Mouse (Mus musculus): ENCODE results near the gene Anp32e. TPM values are rescaled to one million over a fixed set of nuclear protein-coding genes. Genes with fewer than 3 reads are reported as not detected.
A peak's percentile ranks its signal among the peaks of the same experiment; 100 is the strongest.

The Anp32e gene
- polyA plus RNA-seq, 1 experiment from 2014 or later, result 164 TPM

DNA sequence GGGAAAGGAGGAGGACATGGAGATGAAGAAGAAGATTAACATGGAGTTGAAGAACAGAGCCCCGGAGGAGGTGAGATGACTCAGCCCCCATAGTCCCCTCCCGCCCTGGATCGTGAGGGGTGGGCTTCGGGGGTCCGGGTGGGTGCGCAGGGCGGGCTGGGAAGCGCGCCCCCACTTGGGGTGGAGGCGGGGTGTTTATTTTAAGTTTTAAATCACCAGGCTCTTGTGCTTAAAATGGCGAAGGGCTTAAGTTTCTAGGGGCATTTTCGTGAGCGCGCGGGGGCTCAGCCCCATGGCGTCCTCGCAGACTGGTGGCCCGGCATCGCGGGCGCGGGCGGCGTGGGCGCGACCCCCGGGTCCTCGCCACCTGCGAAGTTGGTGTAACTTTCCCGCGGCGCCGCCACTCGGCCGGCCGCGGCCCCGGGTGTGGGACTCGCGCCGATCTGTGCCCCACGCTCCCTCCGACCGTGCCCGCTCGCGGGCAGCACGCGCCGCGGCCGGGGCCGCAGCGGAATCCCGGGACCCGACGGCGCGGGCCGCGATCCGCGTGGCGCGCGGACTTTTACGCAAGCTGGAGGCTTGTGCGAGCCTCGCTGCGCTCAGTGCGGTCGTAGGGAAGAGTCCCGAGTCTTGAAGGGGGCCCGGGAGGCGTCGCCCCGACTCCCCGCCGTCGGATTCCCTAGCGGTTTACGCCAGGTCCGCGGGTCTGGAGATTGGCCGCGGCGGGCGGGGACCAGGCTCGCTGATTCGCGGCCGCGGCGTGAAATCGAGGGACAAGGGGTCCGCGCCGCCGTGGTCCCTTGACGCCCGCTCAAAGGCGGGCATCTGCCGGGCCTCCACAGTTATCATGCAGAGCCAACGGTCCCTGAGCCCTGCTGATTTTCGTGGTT lies 780 bp downstream of the Anp32e start:
- peak overlapping the region; percentile 90 for H3K4me3 ChIP-seq
- peak overlapping the region; percentile 88 for H3K27ac ChIP-seq (replicated peaks)
- H3K9me3 ChIP-seq, result no peaks in the 10 kb centered on the region
- H3K9ac ChIP-seq, result peak overlapping the region; percentile 98
- H3K27me3 ChIP-seq (replicated peaks), result no peaks in the 10 kb centered on the region
- peaks cover 34% of the 10 kb centered on the region for H3K4me1 ChIP-seq
- peaks cover 16% of the 10 kb centered on the region for H3K36me3 ChIP-seq
- peak overlapping the region; percentile 83 for H3K4me2 ChIP-seq
- no peak; the same call in 1 of the 2 replicates for ATAC-seq (ENCODE audit: extremely low read depth, insufficient number of reproducible peaks, low FRiP score, low TSS enrichment)
- WGBS, result under 1% methylated on average over 105 of the region's 105 CpGs

DNA sequence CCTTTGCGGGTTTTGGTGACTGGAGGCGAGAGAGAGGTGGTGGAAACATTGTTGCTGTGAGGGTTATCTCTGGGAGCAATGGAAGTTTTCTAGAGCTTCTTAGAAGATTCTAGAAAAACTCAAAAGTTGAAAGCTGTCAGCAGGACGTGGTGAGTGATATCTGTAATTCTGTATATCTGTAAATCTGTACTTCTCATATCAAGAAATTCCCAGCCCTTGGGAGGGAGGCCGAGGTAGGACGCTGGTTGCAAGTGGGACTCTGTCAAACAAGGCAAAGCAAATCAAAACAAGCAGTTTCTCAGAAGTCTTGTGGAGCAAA lies 1.4 kb downstream of the Anp32e start:
- Histone ChIP-seq H3K36me3 (peaks cover 22% of the 10 kb centered on the region), H3K4me2 (peak overlapping the region; percentile 83), H3K27ac (replicated peaks) (peak overlapping the region; percentile 88), H3K4me3 (peak overlapping the region; percentile 90), H3K4me1 (peaks cover 34% of the 10 kb centered on the region), H3K9ac (peak overlapping the region; percentile 98), H3K27me3 (replicated peaks) (no peaks in the 10 kb centered on the region), H3K9me3 (no peaks in the 10 kb centered on the region)
- ATAC-seq (ENCODE audit: extremely low read depth, insufficient number of reproducible peaks, low FRiP score, low TSS enrichment), result no peak
- 0% methylated on average over 5 of the region's 5 CpGs for WGBS

DNA sequence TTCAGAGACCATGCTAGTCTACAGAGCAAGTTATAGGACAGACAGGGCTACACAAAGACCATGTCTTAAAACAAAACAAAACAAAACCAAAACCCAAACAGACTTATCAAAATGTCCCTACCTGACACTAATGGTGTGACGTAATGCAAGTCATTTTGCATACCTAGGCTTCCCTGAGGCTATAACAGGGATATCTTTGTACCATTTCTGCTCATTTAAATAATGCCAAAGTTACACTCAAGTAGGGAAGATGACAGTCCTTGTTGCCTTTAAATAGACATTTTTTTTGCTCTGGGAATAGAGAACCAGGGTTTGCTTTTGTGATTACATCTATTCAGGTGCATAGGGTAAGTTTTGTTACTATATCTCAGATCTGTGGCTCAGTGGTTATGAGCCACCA lies 2.4 kb downstream of the Anp32e start:
- Histone ChIP-seq H3K9me3 (no peaks in the 10 kb centered on the region), H3K4me3 (no peak overlapping the region; the same call in 1 of the 2 replicates), H3K27ac (replicated peaks) (no peak overlapping the region), H3K27me3 (replicated peaks) (no peaks in the 10 kb centered on the region), H3K4me2 (peak overlapping the region; percentile 83), H3K36me3 (peaks cover 30% of the 10 kb centered on the region), H3K4me1 (peaks cover 34% of the 10 kb centered on the region), H3K9ac (no peak overlapping the region)
- ATAC-seq (ENCODE audit: extremely low read depth, insufficient number of reproducible peaks, low FRiP score, low TSS enrichment), result no peak
- 92% methylated on average over 1 of the region's 1 CpGs for WGBS

DNA sequence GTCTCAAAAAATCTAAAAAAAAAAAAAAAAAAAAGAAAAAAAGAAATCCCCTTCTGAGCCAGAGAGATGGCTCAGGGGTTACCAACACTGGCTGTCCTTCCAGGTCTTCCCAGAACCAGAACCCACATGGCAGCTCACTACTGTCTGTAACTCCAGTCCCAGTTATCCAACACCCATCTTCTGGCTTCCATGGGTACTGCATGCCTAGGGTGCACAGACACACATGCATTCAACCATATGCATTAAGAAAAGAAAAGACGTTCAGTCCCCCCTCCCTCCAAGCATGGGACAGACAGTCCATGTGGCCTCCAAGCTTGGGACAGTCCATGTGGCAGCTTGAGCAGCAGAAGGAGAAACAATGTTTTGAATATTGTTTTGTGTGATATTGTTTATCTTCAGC lies 3.1 kb downstream of the Anp32e start:
- Histone ChIP-seq H3K4me3 (no peak overlapping the region), H3K27me3 (replicated peaks) (no peaks in the 10 kb centered on the region), H3K4me2 (no peak overlapping the region), H3K36me3 (peaks cover 37% of the 10 kb centered on the region), H3K27ac (replicated peaks) (no peak overlapping the region), H3K9me3 (no peaks in the 10 kb centered on the region), H3K9ac (no peak overlapping the region), H3K4me1 (peaks cover 34% of the 10 kb centered on the region)
- ATAC-seq (ENCODE audit: extremely low read depth, insufficient number of reproducible peaks, low FRiP score, low TSS enrichment), result no peak
- 62% methylated on average over 1 of the region's 1 CpGs for WGBS

DNA sequence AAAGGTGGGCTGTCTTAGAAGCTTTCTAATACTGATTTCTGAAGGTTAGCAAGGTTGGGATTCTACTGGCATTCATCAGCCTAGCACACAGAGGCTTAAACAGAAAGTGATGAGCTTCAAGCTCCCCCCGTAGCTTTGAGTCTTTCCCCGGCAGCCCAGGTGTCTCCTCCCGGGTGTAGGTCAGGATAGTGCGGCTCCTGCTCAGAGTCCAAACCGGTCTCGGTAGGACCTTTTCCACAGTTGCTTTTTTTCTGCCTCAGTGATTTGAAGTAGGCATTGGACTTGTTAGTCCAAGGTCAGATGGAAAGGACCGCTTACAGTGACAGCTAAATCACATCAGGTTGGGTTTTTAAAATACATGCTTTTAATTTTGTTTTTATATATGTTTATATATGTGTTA lies 3.5 kb downstream of the Anp32e start:
- WGBS, result 89% methylated on average over 7 of the region's 7 CpGs
- peaks cover 41% of the 10 kb centered on the region for H3K36me3 ChIP-seq
- H3K27ac ChIP-seq (replicated peaks), result no peak overlapping the region
- no peaks in the 10 kb centered on the region for H3K27me3 ChIP-seq (replicated peaks)
- H3K9me3 ChIP-seq, result no peaks in the 10 kb centered on the region
- H3K4me2 ChIP-seq, result no peak overlapping the region
- H3K9ac ChIP-seq, result no peak overlapping the region
- H3K4me3 ChIP-seq, result no peak overlapping the region
- ATAC-seq (ENCODE audit: extremely low read depth, insufficient number of reproducible peaks, low FRiP score, low TSS enrichment), result no peak
- peaks cover 34% of the 10 kb centered on the region for H3K4me1 ChIP-seq

DNA sequence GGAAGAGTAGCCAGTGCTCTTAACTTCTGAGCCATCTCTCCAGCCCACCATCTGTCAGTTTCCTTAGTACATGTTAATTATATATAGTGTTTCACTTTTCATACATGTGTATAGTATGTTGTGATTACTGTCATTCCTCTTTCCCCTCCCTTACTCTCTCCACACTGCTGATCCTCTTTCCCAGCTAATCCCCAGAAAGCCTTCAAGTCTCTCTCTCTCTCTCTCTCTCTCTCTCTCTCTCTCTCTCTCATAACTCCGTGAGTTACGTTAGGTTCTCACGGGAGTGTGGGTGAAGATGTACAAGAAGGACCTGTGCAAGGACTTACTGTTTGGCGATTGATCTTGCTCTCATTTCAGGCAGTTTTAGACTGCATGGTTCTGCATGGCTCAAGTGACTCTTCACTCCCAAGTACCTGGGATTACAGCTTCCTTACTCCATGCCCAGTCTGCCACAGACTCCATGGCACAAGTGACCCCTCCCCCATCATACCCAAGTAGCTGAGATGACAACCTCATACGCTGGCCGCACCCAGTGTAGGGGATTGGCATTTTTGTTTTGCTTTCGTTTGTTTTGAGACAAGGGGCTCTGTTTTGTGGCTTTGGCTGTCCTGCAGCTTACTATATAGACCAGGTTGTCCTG lies 4.2 kb downstream of the Anp32e start:
- Histone ChIP-seq H3K4me3 (no peak overlapping the region), H3K4me2 (no peak overlapping the region), H3K27me3 (replicated peaks) (no peaks in the 10 kb centered on the region), H3K9me3 (no peaks in the 10 kb centered on the region), H3K4me1 (peaks cover 31% of the 10 kb centered on the region), H3K36me3 (peaks cover 47% of the 10 kb centered on the region), H3K9ac (no peak overlapping the region), H3K27ac (replicated peaks) (no peak overlapping the region)
- no peak for ATAC-seq (ENCODE audit: extremely low read depth, insufficient number of reproducible peaks, low FRiP score, low TSS enrichment)
- WGBS, result 88% methylated on average over 7 of the region's 7 CpGs

DNA sequence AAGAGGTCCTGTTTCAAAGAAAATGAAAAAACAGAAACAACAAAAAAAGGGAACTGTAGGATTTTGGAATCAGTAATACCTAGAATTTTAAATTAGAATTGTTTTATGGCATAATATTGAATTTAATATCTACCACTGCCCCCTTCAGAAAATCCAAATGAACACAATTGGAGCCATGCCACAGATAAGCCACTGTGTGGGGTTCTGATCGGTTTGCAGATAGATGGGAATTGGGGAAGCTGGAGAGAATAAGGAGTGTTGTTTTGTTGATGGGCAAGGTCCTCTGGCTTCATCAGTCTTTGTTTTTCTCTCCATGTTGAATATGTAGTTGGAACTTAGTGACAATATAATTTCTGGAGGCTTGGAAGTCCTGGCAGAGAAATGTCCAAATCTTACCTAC lies 5.4 kb downstream of the Anp32e start:
- no peak overlapping the region for H3K9ac ChIP-seq
- H3K9me3 ChIP-seq, result no peaks in the 10 kb centered on the region
- no peak overlapping the region for H3K4me3 ChIP-seq
- peaks cover 59% of the 10 kb centered on the region for H3K36me3 ChIP-seq
- ATAC-seq (ENCODE audit: extremely low read depth, insufficient number of reproducible peaks, low FRiP score, low TSS enrichment), result no peak
- H3K27ac ChIP-seq (replicated peaks), result no peak overlapping the region
- no peak overlapping the region for H3K4me2 ChIP-seq
- H3K27me3 ChIP-seq (replicated peaks), result no peaks in the 10 kb centered on the region
- WGBS, result 80% methylated on average over 1 of the region's 1 CpGs
- peaks cover 27% of the 10 kb centered on the region for H3K4me1 ChIP-seq

DNA sequence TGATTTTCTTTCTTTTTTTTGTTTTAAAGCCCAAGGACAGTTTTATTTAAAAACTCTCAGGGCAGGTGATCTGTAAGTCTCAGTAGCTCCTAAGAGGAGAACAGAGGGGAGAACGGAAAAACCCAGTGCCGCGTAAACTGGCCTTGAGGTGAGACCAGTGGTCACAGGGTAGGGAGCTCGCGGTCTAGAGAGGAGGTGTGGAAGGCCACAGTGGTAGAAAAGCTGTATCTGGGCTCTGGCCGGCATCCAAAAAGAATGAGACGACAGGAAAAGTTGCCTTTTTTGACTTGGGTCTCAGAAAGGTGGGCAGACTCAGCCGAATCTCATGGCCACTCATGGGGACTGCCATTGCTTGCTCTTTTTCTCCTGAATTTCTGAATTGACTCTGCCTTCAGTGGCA lies 9.2 kb downstream of the Anp32e start:
- Histone ChIP-seq H3K27ac (replicated peaks) (no peak overlapping the region), H3K9me3 (no peaks in the 10 kb centered on the region), H3K4me1 (no peaks in the 10 kb centered on the region), H3K36me3 (peaks cover 96% of the 10 kb centered on the region), H3K4me2 (no peak overlapping the region), H3K9ac (no peak overlapping the region), H3K4me3 (no peak overlapping the region), H3K27me3 (replicated peaks) (no peaks in the 10 kb centered on the region)
- no peak for ATAC-seq (ENCODE audit: extremely low read depth, insufficient number of reproducible peaks, low FRiP score, low TSS enrichment)
- WGBS, result 95% methylated on average over 8 of the region's 8 CpGs

DNA sequence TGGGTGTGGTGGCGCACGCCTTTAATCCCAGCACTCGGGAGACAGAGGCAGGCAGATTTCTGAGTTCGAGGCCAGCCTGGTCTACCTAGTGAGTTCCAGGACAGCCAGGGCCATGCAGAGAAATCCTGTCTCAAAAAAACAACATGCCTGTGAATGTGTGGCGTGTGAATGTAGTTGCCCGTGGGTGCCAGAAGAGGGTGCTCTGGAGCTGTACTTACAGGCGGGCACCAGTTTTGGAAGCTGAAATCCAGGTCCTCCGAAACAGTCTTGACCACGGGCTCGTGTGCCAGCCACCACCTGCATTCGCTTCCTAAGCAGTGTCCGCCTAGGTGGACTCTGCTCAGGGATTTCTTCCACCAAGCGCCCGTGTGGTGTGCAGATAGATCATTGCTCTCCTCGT lies 9.8 kb downstream of the Anp32e start:
- no peak overlapping the region for H3K4me2 ChIP-seq
- H3K27ac ChIP-seq (replicated peaks), result no peak overlapping the region
- H3K27me3 ChIP-seq (replicated peaks), result no peaks in the 10 kb centered on the region
- no peak for ATAC-seq (ENCODE audit: extremely low read depth, insufficient number of reproducible peaks, low FRiP score, low TSS enrichment)
- peaks cover 96% of the 10 kb centered on the region for H3K36me3 ChIP-seq
- H3K9ac ChIP-seq, result no peak overlapping the region
- H3K4me3 ChIP-seq, result no peak overlapping the region
- H3K9me3 ChIP-seq, result no peaks in the 10 kb centered on the region
- H3K4me1 ChIP-seq, result no peaks in the 10 kb centered on the region
- WGBS, result 93% methylated on average over 15 of the region's 15 CpGs

DNA sequence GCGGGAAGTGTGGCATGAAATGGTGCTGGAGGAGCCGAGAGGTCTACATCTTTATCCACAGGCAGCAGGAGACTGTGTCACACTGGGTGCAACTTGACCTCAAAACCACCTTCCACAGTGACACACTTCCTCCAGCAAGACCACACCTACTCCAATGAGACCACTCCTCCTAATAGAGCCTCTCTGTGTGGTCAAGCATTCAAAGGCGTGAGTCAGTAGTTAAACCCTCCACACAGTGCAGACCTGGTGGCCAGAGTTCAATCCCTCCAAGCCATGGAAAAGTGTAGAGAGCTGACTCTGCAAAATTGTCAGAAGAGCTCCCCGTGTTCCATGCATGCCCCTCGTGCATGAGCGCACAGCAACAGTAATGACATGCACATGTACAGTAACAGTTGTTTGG lies 13.7 kb downstream of the Anp32e start:
- Histone ChIP-seq H3K4me1 (no peaks in the 10 kb centered on the region; the same call in 1 of the 2 replicates), H3K36me3 (peaks cover 94% of the 10 kb centered on the region), H3K27me3 (replicated peaks) (no peaks in the 10 kb centered on the region), H3K4me3 (no peak overlapping the region), H3K9ac (no peak overlapping the region), H3K9me3 (no peaks in the 10 kb centered on the region), H3K4me2 (no peak overlapping the region), H3K27ac (replicated peaks) (no peak overlapping the region)
- 80% methylated on average over 6 of the region's 6 CpGs for WGBS
- ATAC-seq (ENCODE audit: extremely low read depth, insufficient number of reproducible peaks, low FRiP score, low TSS enrichment), result no peak

DNA sequence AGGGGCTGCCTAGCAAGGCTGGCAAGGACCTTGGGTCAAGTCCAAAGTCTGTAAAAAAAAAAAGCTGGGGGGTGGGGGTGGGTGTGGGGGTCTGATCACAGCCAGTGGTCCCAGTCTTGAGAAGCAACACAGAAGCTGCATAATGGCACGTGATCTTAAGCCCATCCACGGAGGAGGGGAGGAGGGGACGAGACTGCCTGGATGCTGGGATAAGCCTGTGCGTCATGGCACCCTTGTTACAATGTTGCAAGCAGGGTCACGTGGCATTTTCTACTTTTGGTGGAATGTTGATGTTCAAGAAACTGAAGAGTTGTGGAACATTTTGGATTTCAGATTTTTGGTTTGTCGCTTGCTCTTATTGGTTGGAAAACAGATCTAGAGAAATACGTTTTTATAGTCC lies 14.2 kb downstream of the Anp32e start:
- WGBS, result 93% methylated on average over 7 of the region's 7 CpGs
- H3K27ac ChIP-seq (replicated peaks), result no peak overlapping the region
- no peak for ATAC-seq (ENCODE audit: extremely low read depth, insufficient number of reproducible peaks, low FRiP score, low TSS enrichment)
- no peak overlapping the region for H3K4me3 ChIP-seq
- H3K36me3 ChIP-seq, result peaks cover 89% of the 10 kb centered on the region
- H3K4me2 ChIP-seq, result no peak overlapping the region
- H3K27me3 ChIP-seq (replicated peaks), result no peaks in the 10 kb centered on the region
- H3K9ac ChIP-seq, result no peak overlapping the region
- no peaks in the 10 kb centered on the region; the same call in 1 of the 2 replicates for H3K4me1 ChIP-seq
- no peaks in the 10 kb centered on the region for H3K9me3 ChIP-seq

DNA sequence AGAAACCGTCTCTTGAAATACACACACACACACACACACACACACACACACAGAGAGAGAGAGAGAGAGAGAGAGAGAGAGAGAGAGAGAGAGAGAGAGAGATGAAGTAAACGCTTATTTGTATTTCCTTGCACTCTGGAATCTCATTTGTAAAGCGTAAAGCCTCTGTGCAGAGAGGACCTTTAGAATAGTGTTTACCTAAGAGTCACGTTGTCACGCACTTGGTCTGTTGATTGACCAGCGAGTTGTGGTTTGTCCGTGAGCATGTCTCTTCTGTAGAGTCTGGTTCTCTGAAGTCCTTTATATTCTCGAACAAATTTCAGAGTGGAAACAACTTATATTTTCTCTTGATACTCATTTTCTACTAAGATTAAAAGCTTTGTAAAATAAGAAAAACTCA lies 15.7 kb downstream of the Anp32e start:
- H3K9me3 ChIP-seq, result no peaks in the 10 kb centered on the region
- no peak overlapping the region for H3K4me2 ChIP-seq
- H3K36me3 ChIP-seq, result peaks cover 81% of the 10 kb centered on the region
- no peak overlapping the region for H3K27ac ChIP-seq (replicated peaks)
- H3K4me1 ChIP-seq, result no peaks in the 10 kb centered on the region; the same call in 1 of the 2 replicates
- no peaks in the 10 kb centered on the region for H3K27me3 ChIP-seq (replicated peaks)
- H3K4me3 ChIP-seq, result no peak overlapping the region
- H3K9ac ChIP-seq, result no peak overlapping the region
- 86% methylated on average over 8 of the region's 8 CpGs for WGBS
- no peak for ATAC-seq (ENCODE audit: extremely low read depth, insufficient number of reproducible peaks, low FRiP score, low TSS enrichment)

All from heart, embryonic 13.5 days (tissue).